Mouse (Mus musculus): ENCODE data around the gene Rapgef2. TPM values are rescaled to one million over a fixed set of nuclear protein-coding genes. Genes with fewer than 3 reads are reported as not detected.
A peak's percentile ranks its signal among the peaks of the same experiment; 100 is the strongest.

The Rapgef2 gene
- polyA plus RNA-seq, 1 experiment from 2014 or later = 9.7 TPM

DNA sequence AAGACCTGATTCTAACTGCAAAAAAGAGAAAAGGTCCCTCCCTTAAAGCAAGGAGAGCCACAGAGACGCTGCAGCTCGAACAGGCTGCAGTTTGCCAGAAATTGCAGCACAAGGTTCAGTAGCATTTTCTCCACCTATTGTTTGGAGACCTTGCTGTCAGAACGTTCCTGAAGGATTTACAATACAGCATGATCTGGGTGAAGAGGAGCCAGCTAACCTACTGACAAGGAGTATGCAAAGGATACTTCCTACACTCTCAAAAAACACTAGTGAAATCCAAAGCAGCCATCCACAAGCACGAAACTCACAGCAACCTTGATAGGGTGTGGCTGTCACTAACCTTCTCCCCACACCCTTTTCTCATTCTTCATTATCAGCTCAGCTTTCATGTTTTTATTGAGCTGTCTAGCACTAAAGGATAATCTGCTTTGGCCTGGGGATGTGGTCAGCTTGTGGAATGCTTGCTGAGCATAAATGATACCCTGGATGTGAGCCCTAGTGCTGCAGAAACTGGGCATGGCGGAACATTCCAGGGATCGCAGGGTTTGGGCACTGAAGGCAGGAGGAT lies 124.4 kb downstream of the Rapgef2 start:
- 42% methylated on average over 6 of the region's 6 CpGs for WGBS

GRCm38 (mm10) chr3:79161093-79161723 lies 125.1 kb downstream of the Rapgef2 start:
- Histone ChIP-seq H3K4me3 (ENCODE audit: low read depth, low read length) (no peak overlapping the region), H3K9ac (ENCODE audit: low read length) (no peak overlapping the region; the same call in 1 of the 2 replicates), H3K27me3 (replicated peaks; ENCODE audit: control insufficient read depth, insufficient read depth, low read length) (no peaks in the 10 kb centered on the region), H3K9me3 (replicated peaks; ENCODE audit: control insufficient read depth, low read length) (no peaks in the 10 kb centered on the region), H3K4me2 (ENCODE audit: low read length) (peak overlapping the region; percentile 24), H3K27ac (ENCODE audit: low read depth, low read length) (peak overlapping the region; percentile 70), H3K4me1 (ENCODE audit: control insufficient read depth, insufficient read depth, low read length) (peaks cover 13% of the 10 kb centered on the region), H3K36me3 (ENCODE audit: control insufficient read depth, insufficient read depth, low read length) (no peaks in the 10 kb centered on the region)
- 32% methylated on average over 6 of the region's 6 CpGs for WGBS
- ATAC-seq = peak; percentile 80
- peak; percentile 78 for DNase-seq (ENCODE audit: low spot score)

More for the DNA sequence above, 124.4 kb downstream of the Rapgef2 start:
- no peak for DNase-seq (ENCODE audit: low spot score)
- Histone ChIP-seq H3K27me3 (replicated peaks; ENCODE audit: control insufficient read depth, insufficient read depth, low read length) (no peaks in the 10 kb centered on the region), H3K4me3 (ENCODE audit: low read depth, low read length) (no peak overlapping the region), H3K4me1 (ENCODE audit: control insufficient read depth, insufficient read depth, low read length) (peaks cover 13% of the 10 kb centered on the region), H3K9me3 (replicated peaks; ENCODE audit: control insufficient read depth, low read length) (no peaks in the 10 kb centered on the region), H3K36me3 (ENCODE audit: control insufficient read depth, insufficient read depth, low read length) (no peaks in the 10 kb centered on the region), H3K4me2 (ENCODE audit: low read length) (peak overlapping the region; percentile 24), H3K27ac (ENCODE audit: low read depth, low read length) (peak overlapping the region; percentile 70), H3K9ac (ENCODE audit: low read length) (peak overlapping the region; percentile 38)
- ATAC-seq = peak; percentile 47

DNA sequence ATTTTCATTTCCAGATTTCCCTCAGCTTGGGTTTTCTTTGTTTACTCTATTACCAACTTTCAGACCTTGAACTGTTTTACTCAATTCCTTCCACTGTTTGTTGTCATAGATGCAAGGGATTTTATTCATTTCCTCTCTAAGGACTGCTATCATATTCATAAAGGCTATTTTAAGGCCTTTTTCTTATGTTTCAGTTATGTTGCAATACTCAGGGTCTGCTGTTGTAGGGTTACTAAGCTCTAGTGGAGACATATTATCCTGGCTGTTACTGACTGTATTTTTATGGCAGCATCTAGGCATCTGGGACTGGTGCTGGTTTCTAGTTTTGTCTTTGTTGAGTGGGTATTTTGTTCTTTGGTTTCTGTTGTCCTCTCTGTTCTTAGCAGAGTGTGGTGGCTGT lies 128.1 kb downstream of the Rapgef2 start:
- H3K4me1 ChIP-seq (ENCODE audit: control insufficient read depth, insufficient read depth, low read length) = peaks cover 13% of the 10 kb centered on the region
- ATAC-seq = no peak
- no peak overlapping the region for H3K4me2 ChIP-seq (ENCODE audit: low read length)
- H3K36me3 ChIP-seq (ENCODE audit: control insufficient read depth, insufficient read depth, low read length) = no peaks in the 10 kb centered on the region
- H3K9me3 ChIP-seq (replicated peaks; ENCODE audit: control insufficient read depth, low read length) = no peaks in the 10 kb centered on the region
- no peak overlapping the region for H3K27ac ChIP-seq (ENCODE audit: low read depth, low read length)
- no peaks in the 10 kb centered on the region for H3K27me3 ChIP-seq (replicated peaks; ENCODE audit: control insufficient read depth, insufficient read depth, low read length)
- H3K9ac ChIP-seq (ENCODE audit: low read length) = no peak overlapping the region
- no peak overlapping the region for H3K4me3 ChIP-seq (ENCODE audit: low read depth, low read length)
- no peak for DNase-seq (ENCODE audit: low spot score)

DNA sequence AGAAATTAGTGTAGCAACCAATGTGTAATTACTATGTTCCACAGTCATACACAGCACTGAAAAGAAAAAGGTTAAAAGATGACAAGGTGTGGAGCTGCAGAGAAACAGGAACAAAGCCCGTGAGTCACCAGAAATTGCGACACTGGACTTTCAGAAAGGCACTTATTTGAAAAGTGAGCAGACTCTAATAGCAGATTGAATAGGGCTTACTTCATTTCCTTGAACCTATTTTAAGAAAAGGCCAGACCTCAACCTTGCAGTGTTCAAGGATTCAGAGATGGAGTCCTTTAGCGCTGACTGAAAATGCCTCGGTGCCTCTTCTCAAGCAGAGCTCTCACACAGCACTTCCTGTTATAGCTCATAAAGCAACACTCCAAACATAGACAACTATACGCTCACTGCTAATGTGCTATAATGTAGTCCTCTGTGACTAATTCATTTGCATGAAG lies 133.3 kb downstream of the Rapgef2 start:
- Histone ChIP-seq H3K4me2 (ENCODE audit: low read length) (no peak overlapping the region), H3K4me3 (ENCODE audit: low read depth, low read length) (no peak overlapping the region), H3K36me3 (ENCODE audit: control insufficient read depth, insufficient read depth, low read length) (no peaks in the 10 kb centered on the region), H3K27me3 (replicated peaks; ENCODE audit: control insufficient read depth, insufficient read depth, low read length) (no peaks in the 10 kb centered on the region), H3K27ac (ENCODE audit: low read depth, low read length) (0 out of 2 replicates have a peak overlapping the region, but pooled peaks have one; percentile 9), H3K4me1 (ENCODE audit: control insufficient read depth, insufficient read depth, low read length) (no peaks in the 10 kb centered on the region), H3K9ac (ENCODE audit: low read length) (no peak overlapping the region), H3K9me3 (replicated peaks; ENCODE audit: control insufficient read depth, low read length) (no peaks in the 10 kb centered on the region)
- 65% methylated on average over 5 of the region's 5 CpGs for WGBS
- DNase-seq (ENCODE audit: low spot score) = peak; percentile 15
- ATAC-seq = no peak

GRCm38 (mm10) chr3:79145407-79146055 lies 140.8 kb downstream of the Rapgef2 start:
- H3K36me3 ChIP-seq (ENCODE audit: control insufficient read depth, insufficient read depth, low read length) = no peaks in the 10 kb centered on the region
- H3K4me1 ChIP-seq (ENCODE audit: control insufficient read depth, insufficient read depth, low read length) = peaks cover 37% of the 10 kb centered on the region
- peak overlapping the region; percentile 92 for H3K27ac ChIP-seq (ENCODE audit: low read depth, low read length)
- no peaks in the 10 kb centered on the region for H3K9me3 ChIP-seq (replicated peaks; ENCODE audit: control insufficient read depth, low read length)
- WGBS = 5% methylated on average over 10 of the region's 10 CpGs
- no peaks in the 10 kb centered on the region for H3K27me3 ChIP-seq (replicated peaks; ENCODE audit: control insufficient read depth, insufficient read depth, low read length)
- H3K9ac ChIP-seq (ENCODE audit: low read length) = peak overlapping the region; percentile 67
- peak; percentile 68 for ATAC-seq
- peak overlapping the region; percentile 58 for H3K4me2 ChIP-seq (ENCODE audit: low read length)
- H3K4me3 ChIP-seq (ENCODE audit: low read depth, low read length) = peak overlapping the region; percentile 32
- peak; percentile 75 for DNase-seq (ENCODE audit: low spot score)

DNA sequence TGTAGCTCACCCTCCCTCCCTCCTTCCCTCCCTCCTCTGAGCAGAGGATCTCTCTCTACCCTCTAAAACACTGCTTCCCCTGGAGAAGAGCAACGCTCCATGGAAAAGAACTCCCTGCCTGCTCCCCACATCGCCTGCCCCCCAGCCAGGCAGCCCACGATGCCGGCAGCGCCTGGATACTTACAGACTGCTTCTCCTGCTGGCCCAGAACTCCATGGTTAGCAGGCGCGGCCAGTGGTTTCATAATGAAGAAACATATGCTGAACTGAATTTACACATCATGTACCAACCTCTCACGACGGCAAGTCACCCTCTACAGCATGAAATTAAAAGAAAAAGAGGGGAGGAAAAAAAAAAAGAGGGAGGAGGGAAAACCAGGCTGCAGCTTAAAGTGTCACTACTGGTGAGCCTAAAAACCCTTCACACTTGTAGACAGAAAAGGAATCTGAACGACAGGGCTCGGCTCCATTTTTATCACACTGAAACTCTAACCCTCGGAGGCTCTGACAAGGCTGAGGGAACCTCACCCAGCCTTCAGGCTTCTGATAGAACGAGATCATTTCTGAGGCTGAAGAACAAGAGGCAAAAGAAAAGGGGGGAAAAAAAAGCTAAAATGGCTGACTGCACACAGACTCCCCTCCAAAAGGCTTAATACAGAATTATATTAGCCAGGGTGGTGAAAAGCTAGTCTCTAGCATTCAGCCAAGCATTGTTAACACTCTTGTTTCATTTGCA lies 141.5 kb downstream of the Rapgef2 start:
- Histone ChIP-seq H3K4me3 (ENCODE audit: low read depth, low read length) (peak overlapping the region; percentile 32), H3K4me2 (ENCODE audit: low read length) (peak overlapping the region; percentile 58), H3K9ac (ENCODE audit: low read length) (peak overlapping the region; percentile 67), H3K4me1 (ENCODE audit: control insufficient read depth, insufficient read depth, low read length) (peaks cover 37% of the 10 kb centered on the region), H3K36me3 (ENCODE audit: control insufficient read depth, insufficient read depth, low read length) (no peaks in the 10 kb centered on the region), H3K27me3 (replicated peaks; ENCODE audit: control insufficient read depth, insufficient read depth, low read length) (no peaks in the 10 kb centered on the region), H3K27ac (ENCODE audit: low read depth, low read length) (peak overlapping the region; percentile 92), H3K9me3 (replicated peaks; ENCODE audit: control insufficient read depth, low read length) (no peaks in the 10 kb centered on the region)
- ATAC-seq (peak; percentile 74), DNase-seq (ENCODE audit: low spot score) (peak; percentile 67)
- 5% methylated on average over 13 of the region's 13 CpGs for WGBS

DNA sequence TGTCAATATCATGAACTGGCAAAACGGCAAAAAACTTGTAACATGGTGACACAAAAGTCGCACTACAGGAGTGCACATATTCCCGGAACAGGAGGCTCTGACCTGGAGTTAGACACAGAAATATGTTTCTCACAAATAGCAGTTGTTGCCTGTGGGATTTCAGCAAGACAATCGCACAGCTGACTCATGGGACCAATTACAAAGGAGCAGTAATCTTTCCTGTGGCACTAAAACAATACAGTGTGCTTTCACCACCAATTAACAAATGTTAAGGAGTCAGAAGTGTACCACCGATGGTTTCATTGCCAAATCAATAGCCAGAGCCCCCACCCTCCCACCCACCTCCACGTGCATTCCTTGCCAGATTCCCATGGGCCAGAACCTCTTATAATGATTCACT lies 142.2 kb downstream of the Rapgef2 start:
- DNase-seq (ENCODE audit: low spot score) (peak; percentile 25), ATAC-seq (no peak)
- Histone ChIP-seq H3K4me3 (ENCODE audit: low read depth, low read length) (peak overlapping the region; percentile 32; the same call in 1 of the 2 replicates), H3K27me3 (replicated peaks; ENCODE audit: control insufficient read depth, insufficient read depth, low read length) (no peaks in the 10 kb centered on the region), H3K9me3 (replicated peaks; ENCODE audit: control insufficient read depth, low read length) (no peaks in the 10 kb centered on the region), H3K27ac (ENCODE audit: low read depth, low read length) (peak overlapping the region; percentile 30; the same call in 1 of the 2 replicates), H3K4me2 (ENCODE audit: low read length) (peak overlapping the region; percentile 58), H3K9ac (ENCODE audit: low read length) (peak overlapping the region; percentile 29), H3K36me3 (ENCODE audit: control insufficient read depth, insufficient read depth, low read length) (no peaks in the 10 kb centered on the region), H3K4me1 (ENCODE audit: control insufficient read depth, insufficient read depth, low read length) (peaks cover 37% of the 10 kb centered on the region)
- 35% methylated on average over 6 of the region's 6 CpGs for WGBS

DNA sequence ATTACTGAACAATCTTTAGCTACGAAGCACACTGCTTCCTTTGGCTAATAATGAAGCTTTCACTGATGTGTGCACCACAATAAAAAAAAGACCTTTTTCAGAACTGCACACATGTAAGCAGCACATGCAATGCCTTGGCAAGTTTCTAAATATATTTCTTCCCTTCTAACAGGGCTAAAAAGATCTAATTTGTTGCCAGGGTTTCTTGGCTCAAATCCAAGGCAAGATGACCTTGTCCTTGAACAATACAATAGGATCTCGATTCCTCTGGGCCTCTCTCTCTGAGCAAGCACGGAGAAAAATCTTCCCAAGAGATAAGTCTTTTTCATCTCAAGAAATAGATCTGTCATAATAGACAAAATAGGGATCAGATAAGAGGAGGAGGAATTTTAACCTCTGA lies 147.1 kb downstream of the Rapgef2 start:
- Histone ChIP-seq H3K36me3 (ENCODE audit: control insufficient read depth, insufficient read depth, low read length) (no peaks in the 10 kb centered on the region), H3K4me3 (ENCODE audit: low read depth, low read length) (no peak overlapping the region), H3K4me2 (ENCODE audit: low read length) (no peak overlapping the region), H3K9ac (ENCODE audit: low read length) (no peak overlapping the region), H3K27ac (ENCODE audit: low read depth, low read length) (no peak overlapping the region), H3K27me3 (replicated peaks; ENCODE audit: control insufficient read depth, insufficient read depth, low read length) (no peaks in the 10 kb centered on the region), H3K4me1 (ENCODE audit: control insufficient read depth, insufficient read depth, low read length) (peaks cover 12% of the 10 kb centered on the region), H3K9me3 (replicated peaks; ENCODE audit: control insufficient read depth, low read length) (no peaks in the 10 kb centered on the region)
- DNase-seq (ENCODE audit: low spot score) (peak; percentile 69), ATAC-seq (peak; percentile 40; the same call in 1 of the 2 replicates)
- 10% methylated on average over 3 of the region's 3 CpGs for WGBS

All from forebrain, embryonic 14.5 days (tissue).